Mouse (Mus musculus) spleen, adult 18-20 months (tissue): ENCODE data around the gene Vgll4.

Experiments used
- DNase-seq, 2 experiments: peaks; one replicate each; pipeline ENCODE4 v3.0.0; 2022; ENCODE audit warnings: mixed read lengths in 2 of 2

Vgll4 gene

DNA sequence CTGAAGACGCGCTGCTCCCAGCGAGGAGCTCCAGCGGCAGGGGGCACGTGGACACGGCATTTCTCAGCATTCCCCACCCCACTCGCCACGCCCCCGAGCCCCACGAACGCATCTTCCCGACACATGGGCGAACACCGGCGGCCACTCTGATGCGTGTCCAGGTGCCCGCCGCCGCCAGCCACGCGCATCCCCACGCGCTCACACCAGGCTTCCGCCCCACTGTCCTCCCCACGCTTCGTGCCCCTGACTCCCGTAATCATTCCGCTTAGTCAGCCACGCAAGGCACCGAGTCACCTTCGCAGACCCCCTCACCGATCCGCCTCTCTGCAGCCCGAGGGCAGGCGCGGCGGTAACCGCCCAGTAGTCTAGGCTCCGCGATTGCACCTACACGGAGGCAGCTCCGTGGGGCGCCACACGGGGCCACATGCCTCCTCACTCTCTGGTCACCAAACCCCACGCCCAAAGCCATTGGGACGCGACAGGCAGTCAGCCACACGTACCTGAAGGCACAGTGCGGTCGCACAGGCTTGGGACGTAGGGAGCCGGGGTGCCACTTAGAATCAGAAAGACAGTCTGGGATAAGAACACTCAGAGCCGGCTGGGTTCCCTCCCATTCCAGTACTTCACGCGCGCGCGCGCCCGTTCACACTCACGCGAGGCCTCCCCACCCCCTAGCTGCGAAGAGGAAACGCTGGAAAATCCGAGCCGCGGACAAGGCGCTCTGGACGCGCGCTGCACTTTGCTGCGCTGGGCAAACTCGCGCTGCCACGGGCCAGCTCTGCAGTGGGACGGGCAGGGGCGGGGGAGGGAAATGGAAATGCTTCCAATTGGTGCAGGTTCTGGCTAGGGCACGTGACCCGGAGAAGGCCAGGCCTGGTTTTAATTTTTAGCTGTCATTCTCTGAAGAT, at the start of gene Vgll4:
Vgll4 (minus strand) TSS at position 782 of the 908 bp plus-strand sequence.
- peak; percentile 31 to 38 for DNase-seq

DNA sequence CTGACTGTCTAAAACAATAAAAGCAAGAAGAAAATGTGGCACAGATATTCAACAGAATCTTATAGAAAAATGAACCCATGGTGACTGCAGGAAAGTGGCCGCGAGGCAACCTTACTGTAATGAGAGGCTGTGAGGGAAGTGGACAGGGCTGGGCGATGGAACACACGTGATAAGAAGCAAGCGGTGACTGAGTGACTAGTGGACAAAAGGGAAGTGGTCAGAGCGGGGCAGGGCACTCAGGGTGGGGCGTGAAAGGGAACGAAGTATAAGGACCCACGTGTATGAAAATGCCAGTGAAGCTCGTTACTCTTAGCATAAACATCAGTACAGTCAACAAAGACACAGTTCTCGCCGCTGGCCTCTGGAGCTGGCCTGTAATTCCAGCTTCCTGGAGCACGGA, 45.7 kb upstream of the Vgll4 start:
- no peak for DNase-seq

DNA sequence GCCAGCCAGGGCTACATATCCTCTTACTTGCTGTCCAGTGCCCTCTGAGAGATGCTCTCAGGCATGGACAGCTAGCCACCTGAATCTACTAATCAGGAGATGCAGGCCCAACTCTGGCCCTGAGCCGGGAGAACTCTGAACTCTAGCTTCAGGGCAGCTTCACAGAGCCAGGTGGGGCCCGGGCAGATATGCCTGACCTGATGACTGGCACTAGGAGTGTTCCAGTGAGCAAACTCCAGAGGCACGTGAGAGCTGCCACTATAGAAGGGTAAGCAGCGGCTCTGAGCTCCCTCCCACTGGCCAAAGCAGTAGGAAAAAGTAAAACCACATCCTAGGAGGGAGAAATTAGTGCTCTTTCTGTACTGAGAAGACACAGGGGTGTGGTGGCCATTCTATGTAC, 43.8 kb upstream of the Vgll4 start:
- DNase-seq, result no peak

DNA sequence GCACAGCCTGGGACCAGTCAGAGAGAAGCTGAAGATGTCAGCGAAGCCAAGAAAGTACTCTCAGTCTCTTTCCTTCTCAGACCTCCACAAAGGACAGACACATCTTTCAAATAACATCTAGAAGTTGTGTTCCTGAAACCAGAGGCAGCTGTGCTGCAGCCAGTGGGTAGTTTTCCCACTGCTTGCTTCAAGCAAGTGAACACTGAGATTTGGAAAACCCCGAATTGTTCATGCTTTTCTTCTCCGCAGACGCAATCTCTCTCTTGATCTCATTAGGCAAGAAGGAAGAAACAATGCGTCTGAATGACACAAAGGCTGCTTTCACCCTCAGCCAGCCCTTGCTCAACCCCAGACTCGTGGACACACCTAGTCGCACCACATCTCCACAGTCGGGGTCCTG, 42.0 kb upstream of the Vgll4 start:
- no peak for DNase-seq

DNA sequence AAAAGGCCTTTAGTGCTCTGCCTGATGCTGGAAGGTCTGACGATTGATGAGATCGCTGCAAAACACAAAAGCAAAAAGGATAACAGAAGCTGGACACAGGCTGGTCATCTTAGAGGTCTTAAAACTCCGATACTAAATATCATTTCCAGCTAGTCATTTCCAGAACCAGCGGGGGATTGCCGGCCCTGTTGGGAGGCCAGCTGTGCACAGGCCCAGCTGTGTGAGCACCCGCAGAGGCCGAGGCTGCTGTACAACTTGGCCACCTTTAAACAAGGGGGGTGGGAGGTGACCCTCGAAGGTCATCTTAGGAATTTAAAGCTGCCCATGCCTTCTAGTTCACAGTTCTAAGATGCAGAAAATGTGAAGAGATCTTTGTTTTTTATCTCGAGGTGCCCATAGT, 41.0 kb upstream of the Vgll4 start:
- DNase-seq, result no peak

DNA sequence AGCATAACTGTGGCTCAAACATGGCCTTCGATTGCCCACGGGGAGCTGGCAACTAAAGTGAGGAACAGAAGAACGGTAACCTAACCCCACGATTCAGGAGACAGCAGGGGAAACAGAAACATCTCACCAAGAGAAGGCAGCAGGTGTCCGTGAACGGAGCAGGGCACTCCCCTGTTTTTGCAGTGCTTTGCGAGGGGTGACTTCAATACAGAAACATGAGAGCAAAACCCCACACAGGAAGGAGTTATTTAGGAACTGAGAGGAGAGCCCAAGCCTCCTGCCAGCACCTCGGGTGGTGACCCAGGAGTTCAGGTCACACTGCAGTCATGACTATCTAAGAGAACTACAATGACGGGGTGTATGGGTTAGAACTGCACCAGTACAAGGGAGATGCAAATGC, 40.5 kb upstream of the Vgll4 start:
- no peak for DNase-seq

DNA sequence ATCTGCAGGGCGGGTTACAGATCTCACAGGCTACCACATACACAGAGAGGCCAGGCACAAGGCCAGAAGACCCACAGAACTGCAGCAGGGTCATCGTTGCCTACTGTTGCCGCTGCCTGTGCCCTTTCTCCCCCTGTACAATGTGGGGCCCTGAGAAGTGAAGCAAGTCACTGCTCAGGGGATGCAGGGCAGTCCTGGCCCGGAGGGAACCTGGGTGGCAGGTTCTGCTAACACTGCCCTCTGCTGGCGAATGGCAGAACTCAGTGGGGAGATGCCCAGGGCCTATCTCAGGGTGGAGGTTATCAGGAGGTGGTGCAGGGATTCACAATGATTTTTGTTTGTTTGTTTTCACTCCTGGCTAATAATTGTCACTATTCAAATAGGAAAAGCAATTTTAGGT, 37.9 kb upstream of the Vgll4 start:
- peak; percentile 62 to 80 for DNase-seq

DNA sequence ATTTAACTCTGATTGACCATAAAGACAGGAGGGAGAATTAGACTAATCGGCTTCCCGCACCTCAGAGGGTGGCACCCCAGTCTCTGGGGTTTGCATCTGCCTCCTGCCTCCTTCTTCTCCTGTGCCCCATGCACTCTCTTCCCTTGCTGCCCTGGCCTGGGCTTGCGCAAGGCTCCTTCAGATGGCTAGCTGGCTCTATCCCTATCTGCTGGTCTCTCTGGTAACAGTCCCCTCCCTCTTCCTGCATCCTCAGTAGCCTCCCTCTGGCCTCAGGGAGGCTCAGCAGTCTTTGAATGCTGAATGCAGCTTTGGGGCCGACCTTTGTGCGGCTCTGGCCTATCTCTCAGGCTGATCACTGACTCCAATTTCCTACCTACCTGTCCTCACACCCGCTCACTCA, 37.2 kb upstream of the Vgll4 start:
- no peak for DNase-seq

DNA sequence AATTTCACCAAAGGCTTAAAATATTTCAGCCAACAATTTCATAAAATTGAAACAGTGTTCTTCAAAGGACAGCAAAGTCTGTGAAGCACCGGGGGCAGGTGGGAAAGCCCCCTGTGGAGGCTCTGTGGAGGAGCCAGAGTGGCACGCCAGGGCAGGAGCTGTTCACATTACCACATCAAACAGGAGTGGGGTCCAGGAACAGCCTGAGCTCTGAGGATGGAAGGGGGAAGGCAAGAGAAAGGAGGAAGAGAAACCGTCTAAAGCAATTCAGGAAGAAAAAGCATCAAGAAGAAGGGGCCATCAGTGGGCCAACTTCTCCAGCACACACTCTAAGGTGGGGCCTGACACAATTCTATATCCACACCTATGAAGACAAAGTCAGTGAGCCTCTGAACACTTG, 36.3 kb upstream of the Vgll4 start:
- no peak for DNase-seq

DNA sequence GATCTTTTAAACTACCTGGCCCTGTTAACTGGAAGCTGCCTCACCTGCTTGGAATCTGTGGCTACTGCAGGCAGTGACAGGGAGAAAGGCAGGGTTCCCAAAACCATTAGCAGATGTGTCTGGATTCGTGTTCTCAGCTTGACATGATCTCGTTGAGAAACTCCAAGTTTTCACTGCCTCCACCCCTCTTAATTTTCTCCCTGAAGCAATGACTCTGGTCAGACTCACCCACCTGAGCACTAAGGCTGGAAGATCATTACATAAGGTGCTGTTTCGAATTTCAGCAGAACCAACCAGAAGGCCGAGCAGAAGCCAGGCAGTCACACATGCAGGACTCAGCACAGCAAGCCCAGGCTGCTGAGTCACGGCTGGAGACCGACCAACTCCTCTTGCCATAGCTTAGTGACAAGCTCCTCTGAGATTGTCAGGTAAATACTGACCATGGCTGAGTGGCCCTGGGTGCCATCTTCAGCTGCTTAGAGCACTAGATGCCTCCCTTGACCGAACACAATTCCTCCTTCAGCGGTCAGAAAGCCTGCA, 35.6 kb upstream of the Vgll4 start:
- no peak for DNase-seq

DNA sequence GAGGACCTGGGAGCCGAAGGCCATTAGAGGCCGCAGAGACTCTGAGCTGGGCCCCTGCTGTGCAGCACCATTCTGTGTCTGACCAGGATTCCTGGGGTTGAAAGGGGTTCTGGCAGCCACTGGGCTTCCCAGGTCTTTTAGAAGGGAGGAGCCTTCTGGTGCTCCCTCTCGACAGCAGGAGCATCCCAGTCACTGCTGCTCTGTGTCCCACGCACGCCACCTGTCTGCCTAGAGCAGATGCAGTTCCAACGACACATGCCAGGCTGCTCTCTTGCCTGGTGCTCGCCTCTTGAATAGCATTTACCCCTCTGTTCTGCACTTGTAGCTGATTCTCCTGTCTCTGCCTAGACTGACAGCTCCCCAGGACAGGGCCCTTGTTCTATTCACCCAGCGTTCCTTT, 34.8 kb upstream of the Vgll4 start:
- no peak for DNase-seq

DNA sequence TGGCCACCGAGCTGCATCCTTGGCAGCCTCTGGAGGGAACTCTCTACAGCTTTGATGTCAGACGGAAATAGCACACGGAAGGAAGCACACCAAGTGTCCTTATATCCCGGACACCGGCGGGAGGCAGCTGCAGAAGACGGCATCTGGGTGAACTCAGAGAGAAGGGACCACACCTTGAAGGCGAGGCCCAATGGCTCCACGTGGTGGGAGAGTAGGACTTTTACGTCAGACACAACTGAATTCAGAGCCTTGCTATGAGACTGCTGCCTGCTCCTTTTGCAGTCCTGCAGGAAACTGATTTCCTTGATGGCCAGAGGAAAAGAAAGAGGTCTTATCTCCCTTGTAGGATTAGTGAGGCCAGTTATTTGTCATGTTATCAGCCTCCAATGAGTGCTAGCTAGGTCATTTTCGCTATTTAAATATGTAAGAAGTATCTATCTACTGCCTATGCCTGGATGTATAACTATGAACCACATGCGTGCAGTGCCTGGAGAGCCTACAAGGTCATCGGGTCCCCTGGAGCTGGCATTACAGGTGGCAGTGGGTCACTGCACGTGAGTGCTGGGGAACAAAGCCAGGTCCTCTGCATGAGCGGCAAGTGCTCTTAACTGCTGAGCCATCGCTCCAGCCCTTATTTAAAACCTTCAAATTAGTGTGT, 28.7 kb upstream of the Vgll4 start:
- no peak for DNase-seq

DNA sequence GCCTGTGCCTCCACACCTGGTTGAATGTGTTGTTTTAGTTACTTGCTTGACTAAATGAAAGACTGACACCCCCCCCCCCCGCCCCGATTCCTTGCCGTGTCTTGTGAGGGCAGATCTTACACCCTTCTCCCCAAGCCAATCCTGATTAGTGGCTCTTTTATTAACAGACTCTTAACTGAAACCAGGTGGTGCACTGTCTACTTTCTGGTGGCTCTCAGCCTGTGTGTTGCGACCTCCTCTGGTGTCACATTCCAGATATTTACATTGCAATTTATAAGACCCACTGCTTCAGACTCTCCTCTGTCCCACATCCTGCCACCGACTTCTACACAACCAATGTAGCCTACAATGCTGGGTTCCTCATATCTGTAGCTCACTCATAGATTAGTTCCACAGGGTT, 27.7 kb upstream of the Vgll4 start:
- DNase-seq, result no peak

DNA sequence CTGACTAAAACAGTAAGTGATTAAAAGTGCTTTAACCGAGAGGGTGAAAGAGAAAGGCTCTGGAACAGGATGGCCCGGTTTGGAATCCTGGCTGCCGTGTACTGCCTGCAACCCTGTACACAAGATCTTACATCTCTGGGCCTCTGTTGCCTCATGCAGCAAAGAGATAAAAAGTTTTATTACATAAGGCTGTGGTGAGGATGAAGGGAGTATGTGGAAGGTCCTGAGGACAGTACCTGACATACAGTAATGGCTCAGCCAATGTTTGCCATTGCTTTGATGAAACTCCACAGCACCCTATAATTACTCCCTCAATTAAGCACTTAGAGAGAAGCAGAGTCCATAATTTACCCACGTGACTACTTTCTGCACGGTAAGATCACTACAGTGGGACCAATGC, 27.1 kb upstream of the Vgll4 start:
- DNase-seq, result no peak

DNA sequence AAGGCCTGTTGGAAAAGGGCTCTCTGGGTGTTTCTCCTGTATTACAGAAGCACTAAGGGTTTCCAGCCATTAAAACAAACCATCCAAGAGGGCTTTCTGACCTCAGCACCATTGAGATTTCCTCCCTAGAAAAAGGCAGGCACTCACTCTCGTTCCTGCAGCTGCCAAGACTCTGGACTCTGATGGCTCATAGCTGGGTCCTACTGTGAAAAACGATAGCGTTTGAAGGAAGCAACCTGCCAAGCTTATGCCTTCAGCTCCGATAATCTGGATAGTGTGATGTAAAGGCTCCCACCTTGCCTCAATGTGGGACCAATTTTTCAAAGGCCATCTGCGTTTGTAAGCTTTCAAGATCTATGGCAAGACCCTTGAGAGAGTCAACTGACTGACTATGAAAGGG, 24.3 kb upstream of the Vgll4 start:
- DNase-seq, result no peak

DNA sequence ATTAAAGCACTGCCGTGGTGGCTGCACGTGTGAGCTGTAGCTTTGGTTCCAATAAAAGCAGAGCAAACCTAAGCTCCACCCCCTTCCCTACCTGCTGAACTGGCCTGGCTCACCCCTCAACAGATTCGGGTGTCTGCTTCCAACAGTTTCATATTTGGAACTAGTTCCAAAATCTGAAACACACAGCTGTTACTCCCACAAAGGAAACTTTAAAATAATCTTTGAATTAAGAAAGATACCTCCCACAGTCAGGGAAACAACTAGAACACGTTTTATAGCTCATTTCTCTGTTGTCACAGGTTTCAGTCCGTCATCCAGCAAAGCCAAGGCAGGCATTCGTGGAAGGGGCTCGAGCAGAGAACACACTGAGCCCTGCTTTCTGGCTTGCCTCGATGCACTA, 23.9 kb upstream of the Vgll4 start:
- DNase-seq, result no peak

DNA sequence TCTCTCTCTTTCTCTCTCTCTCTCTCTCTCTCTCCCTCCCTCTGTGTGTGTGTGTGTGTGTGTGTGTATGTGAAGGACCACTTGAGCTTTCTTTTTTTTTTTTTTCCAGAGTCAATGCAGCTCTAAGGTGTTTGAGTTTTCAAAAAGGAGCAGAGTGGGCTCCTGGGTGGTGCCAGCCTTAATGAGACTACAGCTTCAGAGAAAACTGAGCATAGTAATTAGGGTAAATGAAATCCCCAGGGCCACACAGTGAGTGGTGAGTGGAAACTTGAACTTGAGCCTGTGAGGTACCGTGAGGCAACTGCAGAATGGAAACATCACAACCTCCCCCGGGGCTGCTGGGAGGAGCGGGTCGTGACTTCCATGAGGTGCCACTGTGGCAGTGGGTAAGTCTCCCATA, 22.1 kb upstream of the Vgll4 start:
- peak in 1 of 2 experiments; percentile 23 for DNase-seq

DNA sequence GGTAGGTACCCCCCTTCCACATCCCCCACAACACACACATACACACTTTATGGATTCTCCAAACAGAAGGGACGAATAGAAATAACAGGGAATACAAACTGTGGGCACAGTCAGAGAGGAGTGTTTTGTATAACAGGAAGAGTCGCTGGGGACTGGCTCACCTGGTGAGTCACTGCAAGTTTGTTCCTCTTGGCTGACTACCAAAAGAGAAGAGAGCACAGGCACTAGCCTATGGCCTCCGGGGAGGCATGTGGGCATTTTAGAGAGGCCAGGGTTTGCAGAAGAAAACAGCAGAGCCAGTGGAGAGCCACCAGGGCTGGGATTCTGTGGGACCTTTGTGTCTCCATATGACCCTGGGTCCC, 18.8 kb upstream of the Vgll4 start:
- peak in 1 of 2 experiments; percentile 28 for DNase-seq

DNA sequence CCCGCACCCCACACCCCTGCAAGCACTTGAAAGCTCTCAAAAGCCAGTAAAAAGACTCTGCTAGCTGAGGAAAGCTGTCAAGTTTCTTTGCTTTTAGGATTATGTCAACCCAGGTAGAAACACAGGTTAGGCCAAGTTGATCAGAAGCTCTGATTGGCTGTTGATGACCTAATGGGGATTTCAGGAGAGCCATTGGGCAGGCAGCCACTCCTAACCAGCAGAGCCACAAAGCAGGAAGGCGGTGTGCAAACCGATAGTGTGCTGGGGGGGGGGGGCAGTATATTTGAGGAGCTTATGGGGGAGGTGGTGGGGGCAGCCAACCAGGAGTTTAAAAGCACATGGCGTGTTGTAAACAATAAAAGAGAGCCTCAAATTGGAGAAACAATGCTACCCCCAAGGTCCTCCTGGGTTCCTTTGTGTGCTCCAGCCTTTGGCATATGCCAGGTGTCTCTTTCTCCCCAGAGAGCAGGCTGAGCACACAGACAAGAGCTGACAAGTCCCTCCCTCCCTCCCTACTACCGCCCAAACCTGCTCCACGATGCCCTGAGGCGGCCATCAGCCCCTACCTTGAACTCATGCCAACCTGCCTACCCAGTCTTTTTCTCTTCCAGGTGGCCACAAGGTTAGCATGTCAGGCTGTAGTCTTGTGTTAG, 18.3 kb upstream of the Vgll4 start:
- no peak for DNase-seq

DNA sequence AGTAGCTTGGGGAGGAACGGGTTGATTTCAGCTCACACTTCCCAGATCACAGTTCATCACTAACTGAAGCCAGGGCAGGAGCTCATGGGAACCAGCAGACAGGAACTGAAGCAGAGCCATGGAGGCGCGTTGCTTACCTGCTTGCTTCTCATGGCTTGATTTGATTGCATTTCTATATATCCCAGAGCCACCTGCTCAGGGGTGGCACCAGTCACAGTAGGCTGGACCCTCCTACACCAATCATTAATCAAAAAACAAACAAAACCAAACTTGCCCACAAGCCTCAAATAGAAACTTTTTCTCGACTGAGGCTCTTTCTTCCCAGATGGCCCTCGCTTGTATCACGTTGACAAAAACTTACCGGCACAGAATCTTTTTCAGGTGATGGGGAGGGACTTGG, 12.9 kb upstream of the Vgll4 start:
- DNase-seq, result no peak

DNA sequence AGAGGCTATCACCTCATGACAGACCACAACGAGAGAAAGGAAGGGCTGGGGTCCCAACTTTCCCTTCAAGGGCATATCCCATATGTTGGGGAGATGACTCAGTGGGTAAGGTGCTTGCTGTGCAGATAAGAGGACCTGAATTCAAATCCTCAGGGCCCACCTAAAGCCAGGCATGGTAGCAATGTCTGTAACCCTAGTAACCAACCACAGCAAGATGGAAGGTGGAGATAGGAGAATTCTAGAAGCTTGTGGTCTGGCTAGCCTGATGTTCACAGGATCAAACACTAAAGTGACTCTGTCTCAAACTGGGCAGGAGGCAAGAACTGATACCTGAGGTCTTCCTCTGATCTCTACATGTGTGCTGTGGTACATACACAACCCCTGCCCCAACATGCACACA, 9.9 kb upstream of the Vgll4 start:
- no peak for DNase-seq

DNA sequence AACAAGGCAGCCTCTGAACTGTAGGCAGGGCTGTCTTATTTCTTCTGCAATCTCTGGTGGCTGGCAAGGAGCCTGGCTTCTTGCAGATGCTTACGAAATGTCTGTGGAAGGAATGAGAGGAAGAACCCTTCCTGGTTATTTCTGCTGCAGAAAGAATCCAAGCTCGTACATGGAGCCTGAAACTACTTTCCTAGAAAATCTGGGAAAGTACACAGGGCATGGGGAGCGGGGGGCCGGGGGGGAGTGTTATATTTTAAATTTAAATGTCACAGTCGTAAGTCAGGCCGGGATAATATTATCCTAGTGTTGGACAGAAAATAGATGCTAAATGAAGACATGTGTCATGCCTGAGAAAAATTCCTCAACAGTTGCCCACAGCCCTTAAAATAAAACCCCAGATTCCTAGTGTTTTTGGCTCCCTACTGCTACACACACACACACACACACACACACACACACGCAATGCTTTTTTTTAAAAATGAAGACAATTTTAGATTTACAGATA, 7.2 kb upstream of the Vgll4 start:
- no peak for DNase-seq

DNA sequence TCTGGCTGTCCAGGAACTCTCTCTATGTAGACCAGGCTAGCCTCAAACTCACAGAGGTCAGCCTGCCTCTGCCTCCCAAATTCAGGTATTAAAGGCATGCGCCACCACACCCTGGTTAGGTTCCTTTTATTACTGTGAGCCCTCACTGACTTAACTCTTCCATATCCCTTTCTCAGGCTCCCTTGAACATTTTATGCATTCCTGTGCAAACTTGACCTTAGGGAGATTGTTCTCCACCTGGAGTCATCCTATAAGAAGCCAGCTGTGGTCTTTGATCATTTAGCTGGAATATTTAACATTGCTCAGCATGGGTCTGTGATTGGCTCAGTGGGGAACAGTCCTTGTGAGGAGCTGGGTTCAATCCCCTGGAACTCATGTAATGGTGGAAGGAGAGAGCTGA, 4.5 kb upstream of the Vgll4 start:
- no peak for DNase-seq

DNA sequence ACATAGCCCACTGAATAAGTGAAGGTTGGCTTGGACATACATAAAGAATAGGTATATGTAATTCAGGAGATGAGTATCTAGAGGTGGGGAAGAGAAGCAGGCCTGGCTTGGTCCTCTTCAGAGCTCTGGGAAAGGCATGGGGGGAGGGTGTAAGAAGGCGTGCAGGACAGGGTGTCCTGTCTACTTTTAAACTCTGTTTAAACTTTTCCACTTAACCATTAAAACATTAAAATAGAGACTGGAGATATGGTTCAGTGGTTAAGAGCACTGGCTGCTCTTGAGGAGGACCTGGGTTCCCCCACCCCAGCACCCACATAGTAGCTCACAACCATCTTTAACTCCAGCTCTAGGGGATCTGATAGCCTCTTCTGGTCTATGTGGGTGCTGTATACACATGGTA, 3.2 kb upstream of the Vgll4 start:
- no peak for DNase-seq
